Mouse (Mus musculus) liver, embryonic 14.5 days (tissue): ENCODE data around the gene Igf1. TPM values are rescaled to one million over a fixed set of nuclear protein-coding genes. Genes with fewer than 3 reads are reported as not detected.

Source experiments
- ATAC-seq: fragments of 200-750 bp; cut with Nextera tagmentation; 2 replicates; pipeline ENCODE4 v1.8.0; 2017; ENCODE audit warnings: moderate number of reproducible peaks, mild to moderate bottlenecking, moderate library complexity; ENCODE audit not compliant: insufficient read depth
- DNase-seq, 3 experiments: peaks; one replicate each; pipeline ENCODE4 v3.0.0-alpha.2; 2012 to 2013; ENCODE audit warnings: low read depth in 3 of 3, low spot score in 3 of 3
- H3K27ac ChIP-seq: fragments of 300-500 bp; sonication (generic); 2 replicates; pipeline ENCODE4 v1.5.1; 2014; ENCODE audit warnings: moderate library complexity, mild to moderate bottlenecking, control low read depth, inconsistent platforms
- H3K27me3 ChIP-seq: fragments of 300-500 bp; sonication (generic); 2 replicates; pipeline ENCODE4 v1.6.1; 2014; ENCODE audit warnings: mild to moderate bottlenecking, low read length, moderate library complexity; ENCODE audit not compliant: control insufficient read depth, insufficient read depth
- H3K36me3 ChIP-seq: fragments of 300-500 bp; sonication (generic); replicated peaks from 2 replicates; pipeline ENCODE4 v1.6.1; 2014; ENCODE audit warnings: low read depth; ENCODE audit not compliant: control insufficient read depth, insufficient read depth
- H3K4me1 ChIP-seq, 2 experiments: fragments of 200-500 bp in 1 of 2; fragments of 300-500 bp in 1 of 2; sonication (generic) in 1 of 2; replicated peaks; 2 replicates each; pipeline ENCODE4 v1.6.1; 2012 to 2014; ENCODE audit warnings: antibody characterized with exemption in 1 of 2, inconsistent platforms in 1 of 2, low read length in 1 of 2; ENCODE audit not compliant: control insufficient read depth in 2 of 2, insufficient read depth in 2 of 2
- H3K4me2 ChIP-seq: fragments of 300-500 bp; sonication (generic); 2 replicates; pipeline ENCODE4 v1.6.1; 2014; ENCODE audit warnings: low read depth, mild to moderate bottlenecking, control low read depth, moderate library complexity
- H3K4me3 ChIP-seq, 2 experiments: fragments of 200-500 bp in 1 of 2; fragments of 300-500 bp in 1 of 2; sonication (generic) in 1 of 2; 2 replicates each; pipeline ENCODE4 v1.5.1; 2012 to 2014; ENCODE audit warnings: low read depth in 2 of 2, low read length in 2 of 2, mild to moderate bottlenecking in 2 of 2, control low read depth in 1 of 2, inconsistent platforms in 1 of 2, moderate library complexity in 1 of 2; ENCODE audit not compliant: insufficient read depth in 1 of 2
- H3K9ac ChIP-seq: fragments of 300-500 bp; sonication (generic); replicated peaks from 2 replicates; pipeline ENCODE4 v1.6.1; 2014; ENCODE audit warnings: mild to moderate bottlenecking, control low read depth, moderate library complexity
- H3K9me3 ChIP-seq: fragments of 300-500 bp; sonication (generic); 2 replicates; pipeline ENCODE4 v1.6.1; 2016; ENCODE audit warnings: low read length, mixed read lengths; ENCODE audit not compliant: control insufficient read depth
- CTCF ChIP-seq: IDR thresholded peaks from 2 replicates; pipeline ENCODE4 v1.5.1; 2016; ENCODE audit warnings: antibody characterized with exemption, low read depth, control low read depth
- EP300 ChIP-seq: IDR thresholded peaks from 2 replicates; pipeline ENCODE4 v1.6.1; 2016; ENCODE audit warnings: antibody characterized with exemption, low read depth
- WGBS: fragments of 180-500 bp; shearing (Covaris S2); extraction: QIAGEN DNeasy Blood & Tissue Kit; methylation state at CpG from one replicate; pipeline ENCODE4 v1.1.7; 2014; ENCODE audit not compliant: insufficient replicate concordance; 5-methylcytosine and 5-hydroxymethylcytosine counted together
- polyA plus RNA-seq, 2 experiments: library from polyadenylated mRNA; depleted of rRNA in 1 of 2; stranded (reverse) in 1 of 2; unstranded in 1 of 2; fragments of >200 nt; fragmentation: Nextera tagmentation in 1 of 2; extraction: Ambion mirVana in 1 of 2; gene quantifications; 2 replicates each; pipeline versions ENCODE4 v1.2.1 to v1.2.3; 2012 to 2014

Igf1 gene
- polyA plus RNA-seq, 2 experiments: 7.1 to 10.6 TPM

DNA sequence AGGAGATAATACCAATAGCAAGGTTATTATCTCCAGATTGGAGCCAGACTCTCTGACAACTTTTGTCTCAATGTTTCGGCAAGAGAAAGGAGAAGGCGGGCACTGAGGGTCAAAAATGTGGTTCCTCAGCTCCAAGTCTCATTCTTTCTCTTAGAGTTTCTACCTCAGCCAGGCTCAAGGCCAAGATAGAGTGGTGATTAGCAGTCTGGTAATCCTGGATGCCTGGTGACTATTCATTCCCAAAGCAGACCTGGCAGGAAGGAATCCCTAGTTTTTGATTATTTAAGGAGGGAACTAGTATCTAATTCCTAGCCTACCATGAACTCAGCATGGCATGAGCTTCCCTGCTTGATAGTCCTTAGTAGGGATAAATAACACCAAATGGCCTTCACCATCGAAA is 47.0 kb downstream of the Igf1 start:
- no peak overlapping the region for H3K27ac ChIP-seq

DNA sequence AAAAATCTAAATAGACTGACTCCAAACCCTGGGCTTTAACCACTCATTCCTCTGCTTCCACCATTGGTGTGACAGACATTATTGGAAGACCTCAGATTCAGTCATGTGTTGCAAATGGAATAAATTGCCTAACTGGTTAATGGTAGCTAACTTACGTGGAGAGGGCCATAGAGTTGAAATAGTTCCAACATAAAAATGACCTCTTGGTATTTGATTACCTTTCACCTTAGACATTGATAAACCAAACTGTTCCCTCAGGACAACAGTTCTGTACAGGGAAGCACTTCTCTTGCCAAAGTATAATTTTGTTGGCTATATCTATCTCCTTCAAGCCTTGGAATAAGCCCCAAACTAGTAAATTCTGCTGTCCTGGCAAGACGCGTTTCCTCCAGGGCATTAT is 48.1 kb downstream of the Igf1 start:
- Histone ChIP-seq H3K27ac (no peak overlapping the region), H3K27me3 (no peaks in the 10 kb centered on the region), H3K9me3 (no peaks in the 10 kb centered on the region), H3K4me1 (no peaks in the 10 kb centered on the region), H3K4me2 (no peak overlapping the region), H3K36me3 (no peaks in the 10 kb centered on the region), H3K9ac (no peak overlapping the region), H3K4me3 (no peak overlapping the region)
- 76% methylated on average over 3 of the region's 3 CpGs for WGBS
- TF ChIP-seq EP300 (no peak), CTCF (no peak)
- no peak for DNase-seq
- no peak for ATAC-seq

More for the DNA sequence above, 47.0 kb downstream of the Igf1 start:
- H3K4me3 ChIP-seq: no peak overlapping the region
- H3K9me3 ChIP-seq: no peaks in the 10 kb centered on the region
- TF ChIP-seq EP300 (no peak), CTCF (no peak)
- no peak for ATAC-seq
- H3K9ac ChIP-seq: no peak overlapping the region
- 57% methylated on average over 3 of the region's 3 CpGs for whole genome bisulfite sequencing
- H3K36me3 ChIP-seq: no peaks in the 10 kb centered on the region
- H3K4me1 ChIP-seq: no peaks in the 10 kb centered on the region
- DNase-seq: no peak
- no peaks in the 10 kb centered on the region for H3K27me3 ChIP-seq
- H3K4me2 ChIP-seq: no peak overlapping the region

DNA sequence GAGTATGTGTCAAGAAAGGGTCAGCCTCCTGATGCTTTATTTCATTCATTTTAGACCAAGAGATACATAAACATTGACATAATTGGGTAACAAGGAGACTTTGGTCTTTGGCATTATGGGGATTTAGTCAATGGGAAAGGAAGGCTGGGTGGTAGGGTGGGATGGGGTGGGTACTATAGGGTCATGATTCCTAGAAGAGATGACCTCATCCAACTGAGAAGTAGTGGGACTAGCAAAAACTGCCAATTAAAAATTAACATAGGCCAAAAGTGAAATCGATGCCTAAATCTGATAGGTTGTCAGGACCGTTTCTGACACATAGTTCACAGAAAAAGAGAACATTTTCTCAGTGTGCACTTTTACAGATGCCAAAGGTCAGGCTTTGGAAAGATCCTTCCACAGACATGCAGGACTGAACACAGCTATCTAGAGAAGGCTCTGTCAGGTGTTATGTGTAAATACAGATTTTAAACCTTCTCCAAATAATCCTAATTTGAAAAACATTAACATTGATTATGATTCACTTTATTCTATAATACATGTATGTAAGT is 48.8 kb downstream of the Igf1 start:
- Histone ChIP-seq H3K9me3 (no peaks in the 10 kb centered on the region), H3K27ac (no peak overlapping the region), H3K9ac (no peak overlapping the region), H3K27me3 (no peaks in the 10 kb centered on the region), H3K36me3 (no peaks in the 10 kb centered on the region), H3K4me1 (no peaks in the 10 kb centered on the region), H3K4me3 (no peak overlapping the region), H3K4me2 (no peak overlapping the region)
- TF ChIP-seq CTCF (no peak), EP300 (no peak)
- 66% methylated on average over 2 of the region's 2 CpGs for WGBS
- no peak for DNase-seq
- no peak for ATAC-seq

DNA sequence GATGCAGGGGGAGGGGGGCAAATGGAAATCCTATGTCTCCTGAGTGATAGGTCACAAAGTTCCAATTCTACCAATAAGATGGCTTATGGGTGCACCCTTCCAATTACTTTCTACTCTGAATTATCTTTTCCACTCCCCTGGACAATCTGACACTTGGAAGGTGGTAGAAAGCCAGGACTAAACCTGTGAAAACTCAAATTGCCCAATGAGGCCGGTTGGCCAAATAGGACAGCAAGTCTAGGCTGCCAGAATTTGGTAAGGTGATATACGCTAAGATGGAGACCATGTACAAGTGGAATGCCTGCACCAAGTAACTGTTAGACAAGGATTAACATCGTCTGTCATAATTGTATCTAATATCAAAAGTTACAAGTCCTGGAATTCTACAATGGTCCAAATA is 55.8 kb downstream of the Igf1 start:
- Histone ChIP-seq H3K9me3 (no peaks in the 10 kb centered on the region), H3K9ac (no peak overlapping the region), H3K27ac (no peak overlapping the region), H3K4me3 (no peak overlapping the region), H3K36me3 (no peaks in the 10 kb centered on the region), H3K4me2 (no peak overlapping the region), H3K27me3 (no peaks in the 10 kb centered on the region), H3K4me1 (no peaks in the 10 kb centered on the region)
- no peak for TF ChIP-seq EP300
- TF ChIP-seq CTCF: no peak
- no peak for DNase-seq
- 61% methylated on average over 3 of the region's 3 CpGs for WGBS
- ATAC-seq: no peak

DNA sequence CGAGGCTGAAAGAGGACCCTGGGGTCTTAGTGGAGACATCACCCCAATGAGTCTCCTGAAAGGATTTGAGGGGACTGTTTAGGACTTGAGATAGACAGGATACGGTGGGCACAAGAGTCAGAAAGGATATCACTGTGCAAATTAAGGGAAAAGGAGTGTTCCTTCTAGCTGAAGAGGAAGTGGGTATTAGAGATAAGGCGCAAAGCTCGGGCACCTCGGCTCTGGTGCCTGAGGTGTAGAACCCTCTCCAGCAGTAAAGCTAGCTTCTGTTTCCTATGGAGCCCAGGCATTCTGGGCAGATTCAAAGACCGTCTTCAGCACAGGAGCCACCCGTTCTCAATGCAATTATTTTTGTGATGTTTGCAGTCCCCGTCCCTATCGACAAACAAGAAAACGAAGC is 56.9 kb downstream of the Igf1 start:
- Histone ChIP-seq H3K4me2 (no peak overlapping the region), H3K9ac (no peak overlapping the region), H3K9me3 (no peaks in the 10 kb centered on the region), H3K27ac (no peak overlapping the region), H3K4me3 (no peak overlapping the region), H3K4me1 (no peaks in the 10 kb centered on the region), H3K27me3 (no peaks in the 10 kb centered on the region), H3K36me3 (no peaks in the 10 kb centered on the region)
- ATAC-seq (no peak), DNase-seq (no peak)
- TF ChIP-seq EP300: no peak
- 26% methylated on average over 10 of the region's 10 CpGs for WGBS

DNA sequence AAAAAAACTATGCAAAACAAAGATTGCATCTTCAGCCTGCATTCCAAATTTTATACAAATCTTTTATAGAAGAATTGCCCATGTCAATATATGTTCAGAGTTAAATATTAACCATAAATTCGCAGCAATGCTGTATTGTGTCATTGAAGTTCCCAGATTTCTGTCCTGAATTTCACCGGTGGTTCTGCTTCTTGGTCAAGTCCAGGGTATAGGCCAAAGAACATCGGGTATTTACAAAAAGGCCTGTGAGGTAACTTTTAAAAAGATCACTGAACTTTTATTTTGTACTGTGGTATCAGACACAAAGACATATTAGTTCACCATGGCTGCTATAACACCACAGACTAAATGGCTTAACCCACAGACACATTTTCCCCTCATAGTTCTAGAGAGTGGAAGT is 57.7 kb downstream of the Igf1 start:
- Histone ChIP-seq H3K9ac (no peak overlapping the region), H3K27me3 (no peaks in the 10 kb centered on the region), H3K4me2 (no peak overlapping the region), H3K4me1 (no peaks in the 10 kb centered on the region), H3K27ac (no peak overlapping the region), H3K36me3 (no peaks in the 10 kb centered on the region), H3K9me3 (no peaks in the 10 kb centered on the region), H3K4me3 (no peak overlapping the region)
- TF ChIP-seq CTCF (no peak), EP300 (no peak)
- WGBS: 68% methylated on average over 3 of the region's 3 CpGs
- ATAC-seq (no peak), DNase-seq (no peak)
